Mouse (Mus musculus): ENCODE results near the gene Dennd1b.

DNA sequence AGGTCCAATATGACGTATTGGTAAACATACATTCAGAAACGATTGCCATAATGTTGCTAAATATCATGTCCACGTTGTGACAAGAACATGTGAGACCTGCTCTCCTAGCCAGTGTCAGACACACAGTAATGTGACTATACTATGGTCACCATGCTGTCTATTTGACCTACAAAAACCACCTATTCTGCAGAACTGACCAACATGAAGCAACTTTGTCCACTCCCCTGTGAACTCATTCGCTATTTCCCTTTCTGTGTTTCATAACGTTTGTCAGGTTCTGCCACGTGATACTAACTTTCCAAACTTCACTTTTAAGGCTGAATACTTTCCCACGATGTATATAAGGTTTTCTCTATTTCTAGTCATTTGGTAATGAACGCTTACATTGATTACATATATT, 22.8 kb upstream of the Dennd1b start:
- TF ChIP-seq MAFK (IDR thresholded peaks at IDR 0.05; ENCODE audit: insufficient read depth, low read depth, low read length) = no peak
- TF ChIP-seq ZC3H11A (IDR thresholded peaks at IDR 0.05; ENCODE audit: borderline replicate concordance, low read depth, low read length) = no peak
- TF ChIP-seq HCFC1 (IDR thresholded peaks at IDR 0.05; ENCODE audit: borderline replicate concordance, insufficient read depth, low read length) = no peak
- TF ChIP-seq ZNF384 (IDR thresholded peaks at IDR 0.05; ENCODE audit: low read depth, low read length) = no peak

Data from ES-E14 (cell line).